Mouse (Mus musculus) megakaryocyte progenitor cell, adult 5-6 weeks (primary cell): ENCODE results near the gene Plekhs1. TPM values are rescaled to one million over a fixed set of nuclear protein-coding genes. Genes with fewer than 3 reads are reported as not detected.
"Not testable (repeated sequence)": the region's sequence is repeated elsewhere in the genome, so short reads cannot be mapped to it uniquely, and the experiment has no call there.

Source experiments
- ATAC-seq: replicated peaks from 2 replicates; pipeline ENCODE4 v1.8.0; 2016; ENCODE audit warnings: mild to moderate bottlenecking, moderate TSS enrichment, inconsistent platforms; ENCODE audit not compliant: poor library complexity
- total RNA-seq, 2 experiments: library from RNA; stranded (forward) in 1 of 2; stranded (reverse) in 1 of 2; fragments of 157-497, 149-512 nt in 1 of 2; fragments of 200-1000 nt in 1 of 2; gene quantifications; 2 replicates each; pipeline versions ENCODE4 v1.2.3 to v1.2.4; 2015 to 2017

Gene Plekhs1
- total RNA-seq, 2 experiments from 2014 or later, result not detected

GRCm38 (mm10) chr19:56455369-56455768, 6.1 kb upstream of the Plekhs1 start:
- ATAC-seq, result peak; percentile 54; the same call in 1 of the 2 replicates

GRCm38 (mm10) chr19:56457569-56457968, 3.9 kb upstream of the Plekhs1 start:
- ATAC-seq, result no peak

DNA sequence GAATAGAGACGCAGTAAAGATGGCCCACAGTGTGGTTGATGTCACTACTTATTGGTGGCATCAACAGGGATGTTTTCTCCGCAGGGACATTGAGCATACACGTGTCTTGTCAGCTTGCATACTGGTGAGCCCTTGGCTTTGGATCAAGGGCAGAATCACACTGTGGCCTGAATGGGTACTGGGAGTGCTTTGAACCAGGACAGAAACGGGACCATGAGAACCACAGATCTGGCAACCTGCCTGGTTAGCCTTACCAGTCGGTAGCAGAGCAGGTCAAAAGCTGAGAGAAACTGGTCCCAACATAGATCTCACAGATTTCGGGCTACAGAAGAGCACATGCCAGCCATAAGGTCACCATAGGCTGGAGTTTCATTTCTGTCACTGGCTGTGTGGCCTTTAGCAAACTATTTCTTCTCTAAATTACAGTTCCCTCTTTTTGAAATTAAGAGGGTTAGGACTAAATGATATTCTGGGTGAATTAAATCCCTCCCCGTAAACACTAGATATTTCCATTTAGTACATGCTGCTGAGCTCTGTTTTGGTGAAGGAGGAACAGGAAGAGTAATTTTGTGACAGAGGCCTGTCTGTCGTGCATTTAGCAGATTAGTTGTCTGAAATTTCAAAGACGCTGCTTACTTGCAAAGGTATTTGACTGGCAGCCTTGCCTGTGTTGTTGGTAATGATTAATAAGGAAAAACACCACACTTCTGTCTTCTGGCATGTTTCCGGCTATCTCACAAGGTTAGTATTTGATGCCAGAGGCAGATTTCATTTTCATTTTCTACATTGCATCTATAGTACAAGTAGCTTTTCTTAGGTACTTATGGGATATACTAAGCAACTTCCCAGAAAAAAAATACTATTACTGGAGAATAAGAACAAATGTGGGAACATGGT, 2.0 kb upstream of the Plekhs1 start:
- no peak for ATAC-seq

- ATAC-seq, result no peak
Measured at GRCm38 (mm10) chr19:56460241-56460640, 1.2 kb upstream of the Plekhs1 start.

DNA sequence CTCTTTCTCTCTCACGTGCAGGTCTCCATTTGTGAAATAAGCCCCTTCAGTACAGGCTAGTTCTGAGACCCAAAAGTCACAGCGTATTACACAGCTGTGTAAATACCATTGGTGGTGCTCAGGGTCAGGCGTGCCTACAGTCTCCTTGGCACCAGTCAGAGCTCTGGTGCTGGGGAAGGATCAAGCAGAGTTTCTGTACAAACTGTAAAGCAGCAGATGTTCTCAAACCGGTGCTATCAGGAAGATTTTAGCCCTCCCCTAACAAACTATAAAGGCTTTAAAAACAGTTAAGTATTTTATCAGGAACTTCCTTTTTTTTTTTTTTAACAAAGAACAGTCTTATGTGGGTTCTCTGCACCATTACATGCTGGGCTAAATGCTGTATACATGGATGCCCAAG, 1.3 kb downstream of the Plekhs1 start:
- no peak for ATAC-seq

DNA sequence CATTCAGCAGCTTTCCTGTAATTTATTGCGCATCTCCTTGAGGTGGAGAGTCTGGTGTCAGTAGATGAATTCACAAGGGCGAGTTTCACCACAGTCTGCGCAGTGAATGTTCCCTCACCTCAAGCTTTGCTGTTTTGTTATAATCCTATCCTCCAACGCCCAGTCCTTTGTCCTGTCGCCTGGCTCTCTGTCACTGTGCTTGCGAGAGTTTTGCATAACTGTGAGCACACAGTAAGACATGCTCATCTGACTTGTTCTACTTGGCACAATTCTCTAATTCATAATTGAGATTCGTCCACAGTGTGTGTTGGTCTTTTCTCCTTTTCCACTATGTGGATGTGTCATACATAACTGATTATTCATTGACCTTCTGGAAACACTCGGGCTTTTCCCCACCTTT, 5.0 kb downstream of the Plekhs1 start:
- ATAC-seq, result no peak

DNA sequence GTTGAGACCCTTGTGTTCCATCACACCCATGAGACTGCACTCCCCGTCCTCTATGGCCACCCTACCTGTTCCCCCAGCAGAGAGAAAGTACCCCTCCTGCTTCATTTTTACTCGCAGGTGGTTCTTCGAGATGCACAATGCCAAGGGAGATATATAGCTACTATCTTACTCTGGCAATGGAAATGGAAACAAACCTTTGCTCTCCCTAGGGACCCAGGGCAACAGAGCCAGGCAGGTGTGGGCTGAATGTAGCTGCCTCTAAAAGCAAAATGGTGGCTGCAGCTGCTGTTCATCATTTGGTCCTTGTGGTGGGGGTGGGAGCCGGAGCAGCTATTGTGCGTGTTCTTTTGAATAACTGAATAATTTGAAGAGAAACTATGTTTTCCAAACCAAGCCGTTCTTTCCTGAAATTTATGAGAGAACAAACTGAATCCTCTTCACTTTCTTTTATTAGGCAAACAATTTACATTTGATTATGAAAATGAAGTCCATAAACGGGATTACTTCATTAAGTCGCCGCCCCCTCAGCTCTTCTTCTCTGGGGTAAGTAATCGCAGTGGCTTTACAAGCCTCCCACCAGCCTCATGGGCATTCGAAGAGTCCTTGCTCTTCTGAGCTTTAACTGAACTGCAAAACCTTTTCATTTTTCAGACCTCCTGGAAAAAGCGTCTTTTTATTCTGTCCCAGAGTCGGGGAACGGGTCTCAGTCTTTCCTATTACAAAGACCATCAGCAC, 9.0 kb downstream of the Plekhs1 start:
- ATAC-seq, result no peak

GRCm38 (mm10) chr19:56471934-56472333, 10.5 kb downstream of the Plekhs1 start:
- no peak for ATAC-seq

- ATAC-seq, result peak; percentile 90
Measured at GRCm38 (mm10) chr19:56474869-56475550, 13.6 kb downstream of the Plekhs1 start.

GRCm38 (mm10) chr19:56476546-56476945, 15.1 kb downstream of the Plekhs1 start:
- ATAC-seq, result no peak

GRCm38 (mm10) chr19:56477253-56477652, 15.8 kb downstream of the Plekhs1 start:
- ATAC-seq, result no peak

DNA sequence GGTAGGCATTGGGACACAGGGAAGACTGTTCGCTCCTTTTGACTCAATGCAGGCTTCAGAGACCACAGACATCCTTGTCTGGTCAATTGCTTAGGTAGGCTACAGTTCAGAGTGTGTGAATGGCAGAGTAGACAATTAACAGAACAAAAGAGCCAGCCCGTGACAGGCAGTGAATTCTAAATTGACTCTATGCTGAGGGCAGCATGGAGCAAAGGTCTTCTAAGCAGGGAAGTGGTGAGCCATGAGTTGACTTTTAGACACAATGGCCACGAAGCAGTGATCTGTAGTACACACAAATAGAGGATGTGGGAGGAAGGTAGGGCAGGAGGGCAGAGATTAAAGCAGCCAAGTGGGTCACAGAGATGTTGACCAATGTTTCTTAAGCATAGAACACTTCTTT, 16.4 kb downstream of the Plekhs1 start:
- ATAC-seq, result no peak

DNA sequence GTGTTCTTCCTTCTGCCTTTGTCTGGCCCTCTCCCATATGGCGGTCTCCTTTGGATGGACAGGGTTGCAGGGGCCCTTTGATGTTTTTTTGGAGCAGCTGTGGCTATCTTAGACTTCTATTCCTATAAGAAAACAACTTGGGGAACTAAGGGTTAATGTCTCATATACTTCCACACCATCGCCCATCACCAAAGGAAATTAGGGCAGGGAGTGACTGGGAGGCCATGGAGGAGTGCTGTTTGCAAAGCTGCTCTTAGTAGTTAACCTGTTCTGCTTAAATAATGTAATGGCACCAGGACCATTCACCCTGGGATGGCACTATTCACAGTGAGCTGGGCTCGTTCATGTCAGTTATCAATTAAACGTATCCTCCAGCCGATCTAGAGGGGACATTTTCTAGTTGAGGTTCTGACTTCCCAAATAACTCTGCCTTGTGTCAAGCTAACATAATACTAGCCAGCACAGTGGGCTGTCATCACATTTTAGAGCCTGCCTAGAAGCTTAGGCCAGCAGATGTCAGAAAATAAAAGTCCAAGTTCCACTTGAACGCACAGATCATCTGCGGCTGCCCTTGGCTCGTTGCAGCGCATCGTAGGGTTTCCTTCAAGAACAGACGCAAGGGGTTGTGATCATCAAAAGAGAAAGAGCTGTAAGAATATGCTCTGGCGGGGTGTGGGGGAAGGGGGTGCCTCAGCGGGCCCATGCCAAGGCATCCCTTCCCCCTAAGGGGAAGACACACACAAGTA, 23.4 kb downstream of the Plekhs1 start:
- ATAC-seq, result no peak

GRCm38 (mm10) chr19:56485376-56486271, 24.2 kb downstream of the Plekhs1 start:
- peak; percentile 65 for ATAC-seq

GRCm38 (mm10) chr19:56486926-56487325, 25.5 kb downstream of the Plekhs1 start:
- ATAC-seq, result no peak

DNA sequence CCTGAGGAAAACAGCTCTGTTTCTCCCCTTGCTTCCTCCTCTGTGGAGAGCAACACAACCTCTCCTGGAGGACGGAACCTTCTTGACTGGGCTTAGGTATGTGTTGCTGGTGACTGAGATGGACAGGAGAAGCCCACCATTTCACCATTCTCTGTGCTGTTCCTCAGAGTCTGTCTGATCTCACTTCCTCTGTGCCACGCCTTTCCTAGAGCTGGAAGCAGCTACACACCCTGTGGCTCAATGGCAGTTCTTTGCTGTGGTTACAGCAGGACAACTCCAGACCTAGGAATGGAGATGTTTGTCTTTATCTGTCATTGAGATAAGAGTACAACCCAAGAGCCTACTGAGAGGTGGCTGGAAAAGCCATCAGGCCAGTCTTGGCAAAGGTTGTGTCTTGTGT, 25.9 kb downstream of the Plekhs1 start:
- ATAC-seq, result peak; percentile 55

DNA sequence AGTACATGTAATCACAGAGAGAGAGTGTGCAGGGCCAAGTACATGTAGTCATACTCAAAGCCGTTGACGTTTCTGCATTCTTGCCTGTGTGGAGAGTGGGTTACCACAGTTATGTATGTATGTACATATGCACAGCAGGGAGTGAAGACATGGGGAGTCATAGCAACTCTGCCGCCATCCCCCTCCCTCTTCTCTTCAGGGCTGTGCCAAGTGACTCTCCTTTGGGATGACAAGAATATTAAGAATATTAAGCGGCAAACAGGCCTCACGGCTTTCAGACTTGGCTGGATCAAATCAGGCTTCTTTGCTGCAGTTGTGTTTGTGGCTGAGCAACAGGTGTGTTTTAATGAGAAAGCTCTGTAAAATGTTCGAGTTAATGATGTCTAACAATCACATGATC, 28.2 kb downstream of the Plekhs1 start:
- ATAC-seq, result no peak

DNA sequence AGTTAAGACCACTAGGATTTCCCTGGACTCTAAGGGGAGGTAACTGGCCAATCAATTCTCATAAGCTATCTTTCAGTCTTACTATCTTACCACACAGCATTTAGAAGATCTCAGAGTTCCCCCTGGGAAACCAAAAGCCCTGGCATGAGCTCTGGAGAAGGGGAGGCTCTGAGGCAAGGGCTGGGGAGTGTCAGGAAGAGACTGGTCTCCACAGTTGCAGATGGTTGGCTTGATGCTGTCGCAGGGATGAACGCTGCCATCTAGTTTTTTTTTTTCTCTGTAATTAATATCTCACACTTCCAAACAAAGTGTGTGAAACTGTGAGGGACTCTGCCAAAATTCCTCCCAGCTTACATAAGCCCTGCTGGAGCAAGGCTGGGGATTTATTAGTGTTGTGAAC, 32.7 kb downstream of the Plekhs1 start:
- not testable (repeated sequence) for ATAC-seq

GRCm38 (mm10) chr19:56503069-56503468, 41.6 kb downstream of the Plekhs1 start:
- peak; percentile 80 for ATAC-seq

GRCm38 (mm10) chr19:56503525-56503924, 42.1 kb downstream of the Plekhs1 start:
- not testable (repeated sequence) for ATAC-seq
